Comparison of ENCODE assay signal across 24 mouse cellular contexts in genomic region chr2:145325852-145326251, GRCm38 (mm10).
DNase-seq lines count a peak whose midpoint lies in the region; ATAC-seq lines count a peak whose summit lies in the region.
"Had no signal": no experiment of that assay in that cellular context is flagged by ENCODE, and none has a peak within 500 bp of the region (broad histone marks: within the 10 kb centered on the region; RNA-seq: fewer than 3 reads in every experiment).

No protein-coding gene starts in this region.

- H3K36me3 ChIP-seq in forebrain, embryonic 16.5 days (ENCODE audit: control insufficient read depth, insufficient read depth) = no peaks in the 10 kb centered on the region
- no peaks in the 10 kb centered on the region for H3K36me3 ChIP-seq in forebrain, embryonic 13.5 days (ENCODE audit: poor library complexity, severe bottlenecking)
- no peaks in the 10 kb centered on the region for H3K36me3 ChIP-seq in kidney, embryonic 15.5 days
- H3K36me3 ChIP-seq: embryonic facial prominence, embryonic 15.5 days; heart, embryonic 10.5 days; limb, embryonic 15.5 days; liver, embryonic 15.5 days; lung, embryonic 15.5 days; midbrain, embryonic 15.5 days; neural tube, embryonic 13.5 days; stomach, embryonic 15.5 days had no signal

- H3K27me3 ChIP-seq in forebrain, embryonic 16.5 days (replicated peaks; ENCODE audit: control insufficient read depth, insufficient read depth, low read length) = no peaks in the 10 kb centered on the region
- H3K27me3 ChIP-seq in forebrain, embryonic 13.5 days = no peaks in the 10 kb centered on the region
- H3K27me3 ChIP-seq in kidney, embryonic 15.5 days = no peaks in the 10 kb centered on the region
- H3K27me3 ChIP-seq: limb, embryonic 15.5 days; liver, embryonic 15.5 days; lung, embryonic 15.5 days; midbrain, embryonic 15.5 days; neural tube, embryonic 13.5 days; Patski; stomach, embryonic 15.5 days had no signal

- H3K4me3 ChIP-seq in forebrain, embryonic 16.5 days (replicated peaks; ENCODE audit: low read length) = no peak overlapping the region
- no peak overlapping the region for H3K4me3 ChIP-seq in forebrain, embryonic 13.5 days
- H3K4me3 ChIP-seq in kidney, embryonic 15.5 days (replicated peaks) = no peak overlapping the region
- H3K4me3 ChIP-seq: embryonic facial prominence, embryonic 15.5 days; heart, embryonic 10.5 days; limb, embryonic 15.5 days; liver, embryonic 15.5 days; lung, embryonic 15.5 days; midbrain, embryonic 15.5 days; myocyte; neural tube, embryonic 13.5 days; stomach, embryonic 15.5 days had no signal

- WGBS in forebrain, embryonic 16.5 days = 72% methylated on average over 4 of the region's 4 CpGs
- 75% methylated on average over 4 of the region's 4 CpGs for WGBS in forebrain, embryonic 13.5 days
- WGBS in kidney, embryonic 15.5 days = 59% methylated on average over 4 of the region's 4 CpGs

- no peak for DNase-seq in kidney, postnatal 4 days
- DNase-seq in brain, adult 2 months (ENCODE audit: low read depth, low spot score) = peak; percentile 56
- peak; percentile 64 to 67 for DNase-seq in cerebellum, postnatal 10 days
- no peak for DNase-seq in spleen, adult 12 weeks (ENCODE audit: low spot score)
- DNase-seq: adrenal gland, postnatal 36 days; kidney, adult 8-10 months; kidney, postnatal 25 days; lung, postnatal 4 days; right cerebral cortex, adult 18-20 months; right cerebral cortex, postnatal 4 days; thymus, postnatal 25 days had no signal

- H3K9ac ChIP-seq in forebrain, embryonic 16.5 days (replicated peaks; ENCODE audit: low read depth, low read length) = no peak overlapping the region
- H3K9ac ChIP-seq in forebrain, embryonic 13.5 days = no peak overlapping the region
- no peak overlapping the region for H3K9ac ChIP-seq in kidney, embryonic 15.5 days
- H3K9ac ChIP-seq: embryonic facial prominence, embryonic 15.5 days; limb, embryonic 15.5 days; liver, embryonic 15.5 days; lung, embryonic 15.5 days; midbrain, embryonic 15.5 days; neural tube, embryonic 13.5 days; stomach, embryonic 15.5 days had no signal

- H3K4me2 ChIP-seq in forebrain, embryonic 16.5 days (ENCODE audit: low read length) = no peak overlapping the region
- H3K4me2 ChIP-seq in forebrain, embryonic 13.5 days = no peak overlapping the region
- no peak overlapping the region for H3K4me2 ChIP-seq in kidney, embryonic 15.5 days
- H3K4me2 ChIP-seq: embryonic facial prominence, embryonic 15.5 days; limb, embryonic 15.5 days; liver, embryonic 15.5 days; lung, embryonic 15.5 days; midbrain, embryonic 15.5 days; neural tube, embryonic 13.5 days; stomach, embryonic 15.5 days had no signal

- no peak overlapping the region for H3K27ac ChIP-seq in forebrain, embryonic 16.5 days (ENCODE audit: low read length)
- H3K27ac ChIP-seq in forebrain, embryonic 13.5 days = no peak overlapping the region
- H3K27ac ChIP-seq in kidney, embryonic 15.5 days = no peak overlapping the region
- H3K27ac ChIP-seq: embryonic facial prominence, embryonic 15.5 days; heart, embryonic 10.5 days; limb, embryonic 15.5 days; liver, embryonic 15.5 days; lung, embryonic 15.5 days; midbrain, embryonic 15.5 days; neural tube, embryonic 13.5 days; stomach, embryonic 15.5 days had no signal

- no peaks in the 10 kb centered on the region for H3K9me3 ChIP-seq in forebrain, embryonic 16.5 days (ENCODE audit: control insufficient read depth, low read length)
- H3K9me3 ChIP-seq in forebrain, embryonic 13.5 days (replicated peaks) = no peaks in the 10 kb centered on the region
- no peaks in the 10 kb centered on the region for H3K9me3 ChIP-seq in kidney, embryonic 15.5 days (replicated peaks)
- H3K9me3 ChIP-seq: embryonic facial prominence, embryonic 15.5 days; heart, embryonic 10.5 days; limb, embryonic 15.5 days; liver, embryonic 15.5 days; lung, embryonic 15.5 days; midbrain, embryonic 15.5 days; stomach, embryonic 15.5 days had no signal

- H3K4me1 ChIP-seq in forebrain, embryonic 16.5 days (replicated peaks; ENCODE audit: control insufficient read depth, insufficient read depth, low read length) = 0 out of 2 replicates have a peak, but pooled peaks cover 2% of the 10 kb centered on the region
- H3K4me1 ChIP-seq in forebrain, embryonic 13.5 days = no peaks in the 10 kb centered on the region
- H3K4me1 ChIP-seq in kidney, embryonic 15.5 days = peaks cover 11% of the 10 kb centered on the region; the same call in 1 of the 2 replicates
- H3K4me1 ChIP-seq: embryonic facial prominence, embryonic 15.5 days; heart, embryonic 10.5 days; limb, embryonic 15.5 days; liver, embryonic 15.5 days; lung, embryonic 15.5 days; midbrain, embryonic 15.5 days; neural tube, embryonic 13.5 days; stomach, embryonic 15.5 days had no signal

- ATAC-seq in forebrain, embryonic 16.5 days = peak; percentile 50; the same call in 1 of the 2 replicates
- ATAC-seq in forebrain, embryonic 13.5 days = no peak
- peak; percentile 40; the same call in 1 of the 2 replicates for ATAC-seq in kidney, embryonic 15.5 days (replicated peaks; ENCODE audit: low FRiP score)
- ATAC-seq: midbrain, embryonic 15.5 days; Patski had no signal

Comparison
In these comparisons a context has a peak if more than half of its experiments do, and no peak if none do; other contexts are left out.
1. DNase-seq: peak in brain, adult 2 months (single experiment) and cerebellum, postnatal 10 days (2 of 2); none in kidney, postnatal 4 days (0 of 2) and spleen, adult 12 weeks (single experiment).